Comparison of ENCODE assay signal across 8 mouse cellular contexts in the genomic region with DNA sequence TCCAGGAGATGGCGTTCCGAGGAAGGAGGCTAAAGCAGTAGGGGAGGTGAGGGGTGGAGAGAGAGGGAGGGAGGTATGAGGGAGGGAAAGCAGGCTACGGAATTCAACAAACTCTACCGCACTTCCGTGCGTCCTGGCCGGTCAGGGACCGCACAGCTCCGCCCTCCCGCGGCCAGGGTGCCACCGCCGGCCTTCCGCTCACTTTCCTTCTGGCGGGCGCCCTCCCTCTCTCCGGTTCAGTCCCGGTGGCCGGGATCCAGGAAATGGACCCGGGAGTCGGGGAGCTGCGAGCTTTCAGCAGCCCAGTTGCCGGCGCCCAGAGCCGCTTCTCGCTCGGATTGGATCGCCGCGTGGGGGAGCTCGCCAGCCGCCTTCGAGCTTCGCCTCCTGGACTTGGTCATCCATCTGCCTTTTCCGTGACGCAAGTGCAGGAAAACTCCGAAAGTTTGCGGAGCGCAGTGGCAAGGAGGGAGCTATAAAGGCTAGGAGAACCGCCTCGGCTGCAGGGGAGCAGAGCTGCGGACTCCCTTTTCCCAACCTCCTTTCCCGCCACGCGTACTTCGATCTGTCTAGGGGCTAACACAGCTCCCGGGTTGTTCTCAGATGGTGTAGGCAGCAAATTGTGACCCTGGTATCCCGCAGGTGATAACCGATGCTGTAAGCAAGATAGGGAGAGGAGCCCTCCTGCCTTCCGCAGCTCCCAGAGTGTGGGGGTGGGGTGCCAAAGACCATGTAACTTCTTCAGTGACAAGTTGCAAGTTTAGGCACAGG. TPM values are rescaled to one million over a fixed set of nuclear protein-coding genes. Genes with fewer than 3 reads are reported as not detected.
DNase-seq lines count a peak whose midpoint lies in the region; ATAC-seq and TF ChIP-seq lines count a peak whose summit lies in the region.

Snx33 (minus strand) TSS at position 331 of the 771 bp plus-strand sequence.

- peak; percentile 89 for ATAC-seq in forebrain, embryonic 14.5 days
- ATAC-seq in liver, postnatal 0 days: peak; percentile 76
- ATAC-seq in neural tube, embryonic 13.5 days (ENCODE audit: low read depth): peak; percentile 83

- H3K9me3 ChIP-seq in E14TG2a.4 (ENCODE audit: low read length): no peaks in the 10 kb centered on the region
- no peaks in the 10 kb centered on the region for H3K9me3 ChIP-seq in forebrain, embryonic 14.5 days (replicated peaks; ENCODE audit: control insufficient read depth, low read length)
- H3K9me3 ChIP-seq in liver, postnatal 0 days (ENCODE audit: low read length): no peaks in the 10 kb centered on the region
- H3K9me3 ChIP-seq in neural tube, embryonic 13.5 days: no peaks in the 10 kb centered on the region

- DNase-seq in cerebellum, adult 11 months: peak; percentile 79
- DNase-seq in forebrain, embryonic 14.5 days (ENCODE audit: low spot score): peak; percentile 90
- peak; percentile 97 for DNase-seq in heart, postnatal 10 days
- peak; percentile 87 for DNase-seq in layer of hippocampus, adult 11-12 months (ENCODE audit: low spot score)
- peak; percentile 90 for DNase-seq in liver, postnatal 0 days
- DNase-seq in telencephalon, adult 2 months (ENCODE audit: low read depth, low spot score): peak; percentile 59

- H3K27ac ChIP-seq in forebrain, embryonic 14.5 days (ENCODE audit: low read depth, low read length): peak within 1 kb of the TSS; percentile 72; the same call in 1 of the 2 replicates
- H3K27ac ChIP-seq in liver, postnatal 0 days (ENCODE audit: low read depth): peak within 1 kb of the TSS; percentile 89
- peak within 1 kb of the TSS; percentile 86 for H3K27ac ChIP-seq in neural tube, embryonic 13.5 days (replicated peaks)

- H3K4me3 ChIP-seq in E14TG2a.4 (replicated peaks; ENCODE audit: low read length): peak within 1 kb of the TSS; percentile 84
- peak within 1 kb of the TSS; percentile 60 for H3K4me3 ChIP-seq in forebrain, embryonic 14.5 days (ENCODE audit: low read depth, low read length)
- H3K4me3 ChIP-seq in liver, postnatal 0 days (ENCODE audit: low read depth, low read length): peak within 1 kb of the TSS; percentile 64
- peak within 1 kb of the TSS; percentile 65 for H3K4me3 ChIP-seq in neural tube, embryonic 13.5 days

- TF ChIP-seq EP300 in liver, postnatal 0 days (IDR thresholded peaks at IDR 0.05; ENCODE audit: low read depth): no peak

- peaks cover 83% of the 10 kb centered on the region for H3K27me3 ChIP-seq in E14TG2a.4 (ENCODE audit: insufficient read depth, low read length)
- no peaks in the 10 kb centered on the region for H3K27me3 ChIP-seq in forebrain, embryonic 14.5 days (replicated peaks; ENCODE audit: control insufficient read depth, insufficient read depth, low read length)
- H3K27me3 ChIP-seq in liver, postnatal 0 days (ENCODE audit: insufficient read depth, low read length): no peaks in the 10 kb centered on the region
- peaks cover 19% of the 10 kb centered on the region for H3K27me3 ChIP-seq in neural tube, embryonic 13.5 days

- no peaks in the 10 kb centered on the region for H3K36me3 ChIP-seq in E14TG2a.4 (ENCODE audit: insufficient read depth, low read length)
- no peaks in the 10 kb centered on the region for H3K36me3 ChIP-seq in forebrain, embryonic 14.5 days (ENCODE audit: control insufficient read depth, insufficient read depth, low read length)
- no peaks in the 10 kb centered on the region for H3K36me3 ChIP-seq in liver, postnatal 0 days (replicated peaks; ENCODE audit: insufficient read depth, low read length)
- H3K36me3 ChIP-seq in neural tube, embryonic 13.5 days: no peaks in the 10 kb centered on the region

- TF ChIP-seq CTCF in E14TG2a.4 (conservative IDR thresholded peaks at IDR 0.05; ENCODE audit: low read length): no peak
- TF ChIP-seq CTCF in liver, postnatal 0 days (IDR thresholded peaks at IDR 0.05; ENCODE audit: low read depth): peak; percentile 78

- under 1% methylated on average over 50 of the region's 50 CpGs for WGBS in forebrain, embryonic 14.5 days
- under 1% methylated on average over 39 of the region's 50 CpGs for WGBS in liver, postnatal 0 days (ENCODE audit: insufficient replicate concordance)
- under 1% methylated on average over 50 of the region's 50 CpGs for WGBS in neural tube, embryonic 13.5 days

- intact Hi-C loops in heart, postnatal 10 days (cut with DNase I): loop anchor here (2.0 to 5.0 kb wide), 3 partner anchors 23 to 203 kb away; partner anchors contain the start of genes Man2c1, Sin3a and Snupn

- H3K9ac ChIP-seq in forebrain, embryonic 14.5 days (ENCODE audit: low read length): peak within 1 kb of the TSS; percentile 54
- H3K9ac ChIP-seq in liver, postnatal 0 days (replicated peaks): peak within 1 kb of the TSS; percentile 80
- H3K9ac ChIP-seq in neural tube, embryonic 13.5 days: peak within 1 kb of the TSS; percentile 78

- peaks cover 49% of the 10 kb centered on the region for H3K4me1 ChIP-seq in E14TG2a.4 (replicated peaks; ENCODE audit: low read depth, low read length)
- H3K4me1 ChIP-seq in forebrain, embryonic 14.5 days (ENCODE audit: control insufficient read depth, insufficient read depth, low read length): peaks cover 19% of the 10 kb centered on the region
- peaks cover 27% of the 10 kb centered on the region for H3K4me1 ChIP-seq in liver, postnatal 0 days (ENCODE audit: insufficient read depth)
- peaks cover 53% of the 10 kb centered on the region for H3K4me1 ChIP-seq in neural tube, embryonic 13.5 days (replicated peaks)

- peak within 1 kb of the TSS; percentile 63 for H3K4me2 ChIP-seq in forebrain, embryonic 14.5 days (ENCODE audit: low read length)
- H3K4me2 ChIP-seq in liver, postnatal 0 days (ENCODE audit: low read depth, low read length): peak within 1 kb of the TSS; percentile 83
- H3K4me2 ChIP-seq in neural tube, embryonic 13.5 days: peak within 1 kb of the TSS; percentile 85

RNA-seq across cellular contexts. Expression of gene Snx33, which starts in this region (rescaled TPM):
- polyA plus RNA-seq in forebrain, embryonic 14.5 days (2014; fragmentation: Nextera tagmentation; extraction: Ambion mirVana): 1.7 and 1.9 TPM in 2 replicates
- 10 to 100 TPM; 11.5 to 13.1 TPM for total RNA-seq in heart, postnatal 10 days (2021)
- 1.6 and 1.8 TPM in 2 replicates for polyA plus RNA-seq in liver, postnatal 0 days (2015; fragmentation: Nextera tagmentation; extraction: Ambion mirVana)
- polyA plus RNA-seq in neural tube, embryonic 13.5 days (2015; fragmentation: Nextera tagmentation; extraction: Ambion mirVana): 2.9 TPM in 2 replicates

Comparison
In these comparisons a context has a peak if more than half of its experiments do, and no peak if none do; other contexts are left out.
1. Peak in every context shown above with its lines: DNase-seq, ATAC-seq, H3K4me3 ChIP-seq and H3K27ac ChIP-seq.